Mouse (Mus musculus): ENCODE data around the gene Elmo3. TPM values are rescaled to one million over a fixed set of nuclear protein-coding genes. Genes with fewer than 3 reads are reported as not detected.

The Elmo3 gene
- 4.1 TPM for polyA plus RNA-seq (2014; fragmentation: Illumina TruSeq; extraction: RNeasy Lipid Tissue Mini Kit (QIAGEN cat#74804); ENCODE audit: low read depth, low replicate concordance)

DNA sequence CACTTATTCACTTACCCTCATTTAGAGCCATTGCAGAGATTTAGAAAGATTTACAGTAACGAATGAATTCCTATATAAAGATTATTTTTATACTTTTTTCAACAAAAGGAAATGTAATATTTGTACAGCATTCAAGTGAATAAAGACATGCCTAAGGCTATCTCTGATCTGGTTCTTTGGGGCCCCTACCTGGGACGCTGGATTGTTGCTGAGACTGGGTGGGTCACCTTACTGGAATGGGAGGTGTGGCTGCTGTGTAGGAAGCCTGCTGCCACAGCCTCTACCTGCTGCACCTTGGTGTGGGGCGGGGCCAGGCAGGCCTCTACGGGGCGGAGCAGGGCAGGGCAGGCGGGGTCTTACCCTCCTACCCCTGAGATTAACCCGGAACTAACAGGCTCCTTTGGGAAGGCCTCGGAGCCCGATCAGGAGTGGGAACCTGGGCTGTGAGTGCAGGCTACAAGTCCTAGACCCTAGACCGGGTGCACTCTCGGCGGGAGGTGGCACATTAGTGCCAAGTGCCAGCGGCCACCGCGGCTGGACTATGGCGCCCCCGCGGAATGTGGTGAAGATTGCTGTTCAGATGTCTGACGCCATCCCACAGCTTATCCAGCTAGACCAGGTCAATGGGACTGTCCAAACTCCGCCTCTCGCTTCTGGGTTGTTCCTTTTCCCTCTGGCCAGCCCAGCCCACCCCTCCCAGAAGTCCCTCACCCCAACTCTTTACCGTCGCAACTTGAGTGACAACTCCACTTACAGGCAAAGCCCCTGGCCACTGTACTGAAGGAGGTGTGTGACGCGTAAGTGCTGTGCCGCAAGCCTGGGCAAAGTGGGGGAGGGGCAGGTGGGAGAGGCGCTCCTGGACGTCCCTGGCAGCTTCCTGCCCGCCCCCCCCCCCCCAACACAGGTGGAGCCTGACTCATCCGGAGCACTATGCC lies at the start of gene Elmo3:
Elmo3 (plus strand) TSS at position 391 of the 935 bp plus-strand sequence.

GRCm38 (mm10) chr8:105264024-105264982 lies 41.1 kb upstream of the Elmo3 start, which contains the start of the genes Tradd and Fbxl8:
TSS of gene Tradd (minus strand) at chr8:105264609.
TSS of gene Fbxl8 (plus strand) at chr8:105264648.

GRCm38 (mm10) chr8:105269461-105269947 lies 35.9 kb upstream of the Elmo3 start, which contains the start of gene Hsf4:
TSS of gene Hsf4 (plus strand) at chr8:105269801.

GRCm38 (mm10) chr8:105275840-105276239 lies 29.6 kb upstream of the Elmo3 start, which contains the start of gene Nol3:
TSS of gene Nol3 (plus strand) at chr8:105276140.

GRCm38 (mm10) chr8:105289805-105290460 lies 15.5 kb upstream of the Elmo3 start, which contains the start of gene 4931428F04Rik:
TSS of gene 4931428F04Rik (minus strand) at chr8:105289864.

GRCm38 (mm10) chr8:105295895-105296573 lies 9.4 kb upstream of the Elmo3 start, which contains the start of gene Exoc3l:
TSS of gene Exoc3l (minus strand) at chr8:105296101.

DNA sequence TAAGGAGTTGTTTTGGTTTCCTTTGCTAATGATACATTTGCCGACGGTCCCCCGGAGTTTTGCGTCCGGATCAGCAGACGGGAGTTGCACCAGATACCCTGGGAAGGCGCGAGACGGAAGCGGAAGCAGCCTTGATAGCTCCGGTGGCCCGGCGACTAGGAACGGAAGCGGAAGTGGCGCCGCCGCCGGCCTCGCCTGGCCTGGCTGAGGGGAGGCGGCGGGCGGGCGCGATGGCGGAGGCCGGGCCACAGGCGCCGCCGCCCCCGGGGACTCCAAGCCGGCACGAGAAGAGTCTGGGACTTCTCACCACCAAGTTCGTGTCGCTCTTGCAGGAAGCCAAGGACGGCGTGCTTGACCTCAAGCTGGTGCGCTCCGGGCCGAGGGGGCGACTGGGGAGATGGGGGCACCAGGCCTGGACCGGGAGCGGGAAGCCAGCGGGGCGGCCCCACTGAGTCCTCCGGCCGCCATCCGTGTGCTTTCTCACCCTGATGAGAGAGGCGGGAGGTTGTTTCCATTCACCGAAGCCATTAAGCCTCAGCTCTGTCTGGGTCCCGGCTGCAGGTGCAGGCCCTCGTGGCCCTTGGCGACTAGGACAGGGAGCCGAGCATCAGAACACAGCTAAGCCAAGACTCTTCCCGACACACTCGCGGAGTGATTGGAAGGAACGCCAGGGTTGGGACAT lies 7.7 kb upstream of the Elmo3 start, which contains the start of gene E2f4:
E2f4 (plus strand) TSS at position 153 of the 682 bp plus-strand sequence.

DNA sequence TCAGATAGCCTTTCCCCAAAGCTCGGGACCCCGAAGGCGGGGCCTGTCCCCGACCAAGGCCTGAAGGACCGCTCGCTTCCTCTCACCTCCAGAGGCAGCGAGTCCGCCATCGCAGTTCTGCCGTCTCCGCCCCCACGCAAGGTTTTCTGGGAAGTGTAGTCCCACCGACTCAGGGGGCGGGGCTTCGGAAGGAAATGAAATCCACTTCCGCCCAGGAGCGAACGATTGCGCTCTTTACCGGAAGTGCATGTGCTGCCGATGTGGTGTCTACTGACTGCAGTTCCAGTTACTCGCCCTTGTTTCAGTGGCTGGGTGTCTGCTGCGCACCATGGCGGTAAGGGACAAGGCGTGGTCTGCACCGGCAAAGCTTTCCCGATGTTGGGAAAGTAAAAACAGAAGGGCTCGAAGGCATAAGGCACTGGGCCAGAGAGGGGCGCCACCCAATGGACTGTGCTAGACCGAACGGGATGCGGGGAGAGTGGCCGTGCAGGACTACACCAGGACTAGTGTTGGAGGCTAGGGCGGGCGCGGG lies 20.8 kb downstream of the Elmo3 start, which contains the start of the genes Lrrc29 and Tmem208:
Lrrc29 (minus strand) TSS at position 138 of the 532 bp plus-strand sequence.
Tmem208 (plus strand) TSS at position 214 of the 532 bp plus-strand sequence.

GRCm38 (mm10) chr8:105347428-105348221 lies 42.2 kb downstream of the Elmo3 start, which contains the start of gene Fhod1:
TSS of gene Fhod1 (minus strand) at chr8:105347953.

GRCm38 (mm10) chr8:105348450-105349095 lies 43.2 kb downstream of the Elmo3 start, which contains the start of gene Slc9a5:
TSS of gene Slc9a5 (plus strand) at chr8:105348843.

Other genes starting within 250 kb of the Elmo3 start
- gene Ces3b, start 221.8 kb upstream of the Elmo3 start, polyA plus RNA-seq (2014; fragmentation: Illumina TruSeq; extraction: RNeasy Lipid Tissue Mini Kit (QIAGEN cat#74804); ENCODE audit: low read depth, low replicate concordance) = not detected
- not detected for gene Ces4a, start 173.8 kb upstream of the Elmo3 start, polyA plus RNA-seq (2014; fragmentation: Illumina TruSeq; extraction: RNeasy Lipid Tissue Mini Kit (QIAGEN cat#74804); ENCODE audit: low read depth, low replicate concordance)
- gene Cbfb, start 134.9 kb upstream of the Elmo3 start, polyA plus RNA-seq (2014; fragmentation: Illumina TruSeq; extraction: RNeasy Lipid Tissue Mini Kit (QIAGEN cat#74804); ENCODE audit: low read depth, low replicate concordance) = 50.5 TPM
- 33.1 TPM for gene D230025D16Rik, start 80.5 kb upstream of the Elmo3 start, polyA plus RNA-seq (2014; fragmentation: Illumina TruSeq; extraction: RNeasy Lipid Tissue Mini Kit (QIAGEN cat#74804); ENCODE audit: low read depth, low replicate concordance)
- gene B3gnt9, start 50.4 kb upstream of the Elmo3 start, polyA plus RNA-seq (2014; fragmentation: Illumina TruSeq; extraction: RNeasy Lipid Tissue Mini Kit (QIAGEN cat#74804); ENCODE audit: low read depth, low replicate concordance) = 0.81 TPM
- 0.69 TPM for gene Tradd, start 41.0 kb upstream of the Elmo3 start, polyA plus RNA-seq (2014; fragmentation: Illumina TruSeq; extraction: RNeasy Lipid Tissue Mini Kit (QIAGEN cat#74804); ENCODE audit: low read depth, low replicate concordance)
- gene Fbxl8, start 41.0 kb upstream of the Elmo3 start, polyA plus RNA-seq (2014; fragmentation: Illumina TruSeq; extraction: RNeasy Lipid Tissue Mini Kit (QIAGEN cat#74804); ENCODE audit: low read depth, low replicate concordance) = not detected
- not detected for gene Hsf4, start 35.8 kb upstream of the Elmo3 start, polyA plus RNA-seq (2014; fragmentation: Illumina TruSeq; extraction: RNeasy Lipid Tissue Mini Kit (QIAGEN cat#74804); ENCODE audit: low read depth, low replicate concordance)
- gene Nol3, start 29.5 kb upstream of the Elmo3 start, polyA plus RNA-seq (2014; fragmentation: Illumina TruSeq; extraction: RNeasy Lipid Tissue Mini Kit (QIAGEN cat#74804); ENCODE audit: low read depth, low replicate concordance) = 1.5 TPM
- gene 4931428F04Rik, start 15.7 kb upstream of the Elmo3 start, polyA plus RNA-seq (2014; fragmentation: Illumina TruSeq; extraction: RNeasy Lipid Tissue Mini Kit (QIAGEN cat#74804); ENCODE audit: low read depth, low replicate concordance) = 0.28 TPM
- gene Exoc3l, start 9.5 kb upstream of the Elmo3 start, polyA plus RNA-seq (2014; fragmentation: Illumina TruSeq; extraction: RNeasy Lipid Tissue Mini Kit (QIAGEN cat#74804); ENCODE audit: low read depth, low replicate concordance) = not detected
- 4.1 TPM for gene E2f4, start 7.9 kb upstream of the Elmo3 start, polyA plus RNA-seq (2014; fragmentation: Illumina TruSeq; extraction: RNeasy Lipid Tissue Mini Kit (QIAGEN cat#74804); ENCODE audit: low read depth, low replicate concordance)
- 0.16 TPM for gene Lrrc29, start 20.7 kb downstream of the Elmo3 start, polyA plus RNA-seq (2014; fragmentation: Illumina TruSeq; extraction: RNeasy Lipid Tissue Mini Kit (QIAGEN cat#74804); ENCODE audit: low read depth, low replicate concordance)
- 10.8 TPM for gene Tmem208, start 20.8 kb downstream of the Elmo3 start, polyA plus RNA-seq (2014; fragmentation: Illumina TruSeq; extraction: RNeasy Lipid Tissue Mini Kit (QIAGEN cat#74804); ENCODE audit: low read depth, low replicate concordance)
- gene Fhod1, start 42.4 kb downstream of the Elmo3 start, polyA plus RNA-seq (2014; fragmentation: Illumina TruSeq; extraction: RNeasy Lipid Tissue Mini Kit (QIAGEN cat#74804); ENCODE audit: low read depth, low replicate concordance) = 0.28 TPM
- gene Slc9a5, start 43.2 kb downstream of the Elmo3 start, polyA plus RNA-seq (2014; fragmentation: Illumina TruSeq; extraction: RNeasy Lipid Tissue Mini Kit (QIAGEN cat#74804); ENCODE audit: low read depth, low replicate concordance) = not detected
- not detected for gene Plekhg4, start 67.7 kb downstream of the Elmo3 start, polyA plus RNA-seq (2014; fragmentation: Illumina TruSeq; extraction: RNeasy Lipid Tissue Mini Kit (QIAGEN cat#74804); ENCODE audit: low read depth, low replicate concordance)
- not detected for gene Kctd19, start 107.9 kb downstream of the Elmo3 start, polyA plus RNA-seq (2014; fragmentation: Illumina TruSeq; extraction: RNeasy Lipid Tissue Mini Kit (QIAGEN cat#74804); ENCODE audit: low read depth, low replicate concordance)
- gene Lrrc36, start 108.0 kb downstream of the Elmo3 start, polyA plus RNA-seq (2014; fragmentation: Illumina TruSeq; extraction: RNeasy Lipid Tissue Mini Kit (QIAGEN cat#74804); ENCODE audit: low read depth, low replicate concordance) = not detected
- gene Tppp3, start 165.9 kb downstream of the Elmo3 start, polyA plus RNA-seq (2014; fragmentation: Illumina TruSeq; extraction: RNeasy Lipid Tissue Mini Kit (QIAGEN cat#74804); ENCODE audit: low read depth, low replicate concordance) = not detected
- gene Zdhhc1, start 191.3 kb downstream of the Elmo3 start, polyA plus RNA-seq (2014; fragmentation: Illumina TruSeq; extraction: RNeasy Lipid Tissue Mini Kit (QIAGEN cat#74804); ENCODE audit: low read depth, low replicate concordance) = 2.7 TPM
- gene Hsd11b2, start 213.2 kb downstream of the Elmo3 start, polyA plus RNA-seq (2014; fragmentation: Illumina TruSeq; extraction: RNeasy Lipid Tissue Mini Kit (QIAGEN cat#74804); ENCODE audit: low read depth, low replicate concordance) = 39.1 TPM

Measured in kidney, adult 10 weeks (tissue).